Mouse (Mus musculus) inflammation-experienced regulatory T-cells, adult 16 weeks (primary cell): Measurements from ENCODE around the gene Zfp558. TPM values are rescaled to one million over a fixed set of nuclear protein-coding genes. Genes with fewer than 3 reads are reported as not detected.

Source experiments
- polyA plus RNA-seq: library from polyadenylated mRNA; unstranded; fragments of 100-300 nt; shearing (Covaris generic); gene quantifications from one replicate; pipeline ENCODE4 v1.2.1, GENCODE M21; 2017

The Zfp558 gene
- polyA plus RNA-seq, result 3.2 TPM

DNA sequence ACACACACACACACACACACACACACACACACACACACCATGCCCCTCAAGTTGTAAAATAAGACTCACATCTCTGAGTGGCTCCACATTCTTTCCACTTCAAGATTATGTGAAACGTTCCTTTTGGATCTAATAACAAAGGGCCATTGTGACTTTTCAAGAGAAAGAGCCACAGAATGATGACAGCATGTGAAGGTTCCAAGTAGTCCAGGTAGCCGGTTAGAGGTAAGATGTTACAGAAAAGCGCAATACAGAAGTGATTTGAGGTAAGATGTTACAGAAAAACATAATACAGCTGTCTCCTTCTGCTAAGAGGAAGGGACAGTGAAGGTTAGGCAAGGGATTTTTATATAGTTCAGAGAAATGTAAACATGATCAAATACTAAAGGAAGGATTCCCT is at the start of gene Zfp558, which contains the start of gene Mbd3l1:
Zfp558 (minus strand) TSS at position 101 of the 400 bp plus-strand sequence.
Mbd3l1 (plus strand) TSS at position 192 of the 400 bp plus-strand sequence.

DNA sequence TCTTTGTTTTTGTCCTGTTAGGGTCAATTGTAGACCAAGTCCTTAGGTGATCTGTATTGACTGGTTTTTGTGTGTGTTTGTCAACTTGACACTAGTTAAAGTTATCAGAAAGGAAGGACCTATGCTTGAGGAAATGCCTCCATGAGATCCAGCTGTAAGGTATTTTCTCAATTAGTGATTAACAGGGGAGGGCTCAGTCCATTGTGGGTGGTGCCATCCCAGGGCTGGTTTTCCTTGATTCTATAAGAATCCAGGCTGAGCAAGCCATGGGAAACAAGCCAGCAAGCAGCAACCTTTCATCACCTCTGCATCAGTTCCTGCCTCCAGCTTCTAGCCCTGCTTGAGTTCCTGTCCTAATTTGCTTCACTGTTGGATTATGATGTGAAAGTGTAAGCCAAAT is 47.7 kb downstream of the Zfp558 start, which contains the start of gene Mbd3l2:
Mbd3l2 (plus strand) TSS at position 301 of the 400 bp plus-strand sequence.

Other genes with a start within 250 kb of the Zfp558 start
- gene Chordc1, start 186.1 kb downstream of the Zfp558 start, polyA plus RNA-seq, result 159 TPM
- gene Naalad2, start 75.3 kb downstream of the Zfp558 start, polyA plus RNA-seq, result 0.16 TPM
- 0.06 TPM for gene Ubtfl1, start 73.8 kb downstream of the Zfp558 start, polyA plus RNA-seq
- gene Mbd3l2, start 47.6 kb downstream of the Zfp558 start, polyA plus RNA-seq, result not detected
- not detected for gene Mbd3l1, start 91 bp upstream of the Zfp558 start, polyA plus RNA-seq
- gene Muc16, start 196.3 kb upstream of the Zfp558 start, polyA plus RNA-seq, result 1.1 TPM